Mouse (Mus musculus) frontal cortex, postnatal 14 days (tissue): ENCODE measurements around the gene Adamts20.

ENCODE experiments used
- DNase-seq, 2 experiments: peaks; one replicate each; pipeline ENCODE4 v3.0.0; 2022; ENCODE audit warnings: low spot score in 2 of 2

Adamts20 gene

DNA sequence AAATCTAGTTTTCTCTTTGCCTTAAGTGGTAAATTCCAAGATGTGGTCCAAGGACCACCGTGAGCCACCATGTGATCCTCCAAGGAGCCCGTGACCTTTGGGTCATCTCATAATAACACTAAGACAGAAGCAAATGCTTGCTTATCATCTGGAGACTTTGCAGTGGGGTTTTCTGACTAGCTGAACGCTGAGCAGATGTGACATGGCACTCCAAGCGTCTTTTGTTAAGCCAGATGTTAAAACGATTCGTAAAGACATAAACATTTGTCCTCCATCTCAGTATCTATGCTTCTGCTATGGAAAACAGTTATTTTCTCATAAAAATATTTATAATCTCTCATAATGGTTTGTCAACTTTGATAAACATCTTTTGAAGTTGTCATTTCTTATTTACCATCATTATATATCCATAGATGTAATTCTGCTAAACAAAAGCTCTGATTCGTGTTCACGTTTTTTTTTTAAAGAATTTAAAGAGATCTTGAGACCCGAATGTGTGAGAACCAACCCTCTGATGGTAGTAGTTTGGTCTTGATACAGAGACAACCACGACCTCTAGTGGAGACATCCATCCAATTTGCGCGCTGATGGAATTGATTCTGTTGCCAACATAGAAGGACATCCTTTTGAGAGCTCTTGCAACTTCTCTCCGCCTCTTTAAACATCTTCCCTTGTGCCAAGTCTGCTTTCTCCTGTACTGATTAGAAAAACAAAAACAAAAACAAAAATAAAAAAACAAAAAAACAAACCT is 212.1 kb downstream of the Adamts20 start:
- no peak for DNase-seq

DNA sequence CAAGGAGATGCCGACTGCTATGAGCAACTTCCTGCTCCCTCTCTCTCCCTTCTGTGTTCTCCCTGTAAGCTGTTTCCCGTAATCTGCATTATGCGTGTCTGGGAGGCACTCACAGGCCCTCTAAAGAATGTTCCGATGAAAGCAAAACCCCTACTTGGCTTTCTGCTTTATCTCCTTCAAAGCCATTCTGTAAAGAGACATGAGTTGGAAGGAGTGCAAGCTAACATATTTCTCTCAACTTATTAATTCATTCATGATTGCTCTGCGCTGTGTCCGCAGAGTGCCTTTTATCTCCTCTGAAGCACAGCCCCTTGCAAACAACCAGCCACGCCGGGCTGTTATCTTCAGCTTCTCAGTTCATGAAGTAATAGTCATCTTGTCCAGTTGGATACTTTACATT is 215.5 kb downstream of the Adamts20 start:
- DNase-seq: no peak

DNA sequence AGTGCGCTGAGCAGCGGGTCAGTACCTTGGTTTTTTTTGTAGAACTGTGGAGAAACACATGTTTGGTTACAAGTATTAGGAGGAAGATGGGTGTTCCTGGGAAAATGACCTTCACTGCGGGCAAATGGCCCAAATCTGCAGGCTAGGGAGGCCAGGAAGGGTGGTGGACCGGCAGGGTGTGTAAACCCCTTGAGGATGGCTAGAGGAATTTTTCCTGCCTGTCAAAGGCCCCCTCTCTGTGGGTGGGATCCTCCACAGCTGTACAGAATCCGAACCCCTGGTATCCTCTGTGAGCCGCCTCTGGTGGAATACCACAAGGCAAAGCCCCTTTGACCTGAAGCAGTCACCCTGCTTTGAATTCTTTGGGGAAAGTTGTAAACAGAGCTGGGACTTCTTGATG is 216.8 kb downstream of the Adamts20 start:
- DNase-seq: no peak

DNA sequence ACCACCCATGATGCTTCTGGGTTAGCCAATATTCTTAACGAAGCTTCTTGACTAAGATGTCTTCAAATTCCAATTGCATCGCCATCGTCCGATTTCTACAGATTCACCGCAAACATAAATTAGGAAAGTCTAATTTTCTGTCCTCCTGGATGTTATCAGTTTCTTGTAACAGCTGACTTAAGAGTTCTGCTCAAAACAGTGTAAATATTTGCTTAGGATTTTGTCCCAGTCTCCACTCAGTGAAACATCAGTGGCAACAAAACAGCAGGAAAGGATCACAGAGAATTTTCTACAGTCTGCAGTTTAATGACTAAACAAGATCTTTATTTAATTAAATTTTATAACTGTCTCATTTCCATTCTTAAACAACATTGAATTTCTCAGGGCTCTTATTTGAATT is 218.5 kb downstream of the Adamts20 start:
- no peak for DNase-seq

DNA sequence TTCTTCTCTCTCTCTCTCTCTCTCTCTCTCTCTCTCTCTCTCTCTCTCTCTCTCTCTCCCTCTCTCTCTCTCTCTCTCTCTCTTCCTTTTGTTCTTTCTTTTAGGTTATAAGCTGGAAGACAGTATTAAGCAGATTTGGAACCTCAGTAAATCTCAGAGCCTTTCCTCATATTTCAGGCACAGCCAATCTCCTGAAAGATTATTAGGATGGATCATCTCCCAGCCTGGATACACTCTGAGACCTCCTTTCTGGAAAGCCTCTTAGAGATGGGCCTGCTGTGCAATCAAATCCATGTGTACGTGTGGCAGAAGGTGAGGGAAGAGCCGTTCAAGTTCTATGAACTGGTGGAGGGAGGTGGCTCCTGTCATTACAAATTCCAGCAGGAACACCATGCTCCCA is 220.9 kb downstream of the Adamts20 start:
- no peak for DNase-seq

DNA sequence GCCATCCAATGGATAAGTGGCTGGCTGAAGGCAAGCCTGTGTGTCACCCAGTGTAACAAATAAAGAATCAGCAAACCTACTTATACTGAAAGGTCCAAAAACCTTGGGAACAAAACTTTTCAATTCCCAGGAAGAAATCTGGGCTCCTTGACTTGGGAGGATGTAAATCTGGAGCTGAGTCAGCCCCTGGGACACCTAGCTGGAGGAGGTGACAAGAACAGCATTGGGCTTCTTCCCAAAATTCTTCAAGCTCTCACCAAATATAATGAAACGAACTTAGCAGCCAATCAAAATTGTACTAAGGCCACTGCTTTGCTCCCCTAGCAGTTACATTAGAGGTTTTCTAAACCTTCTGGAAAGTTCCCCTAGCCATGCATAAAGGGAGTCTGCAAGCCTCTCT is 223.1 kb downstream of the Adamts20 start:
- no peak for DNase-seq

DNA sequence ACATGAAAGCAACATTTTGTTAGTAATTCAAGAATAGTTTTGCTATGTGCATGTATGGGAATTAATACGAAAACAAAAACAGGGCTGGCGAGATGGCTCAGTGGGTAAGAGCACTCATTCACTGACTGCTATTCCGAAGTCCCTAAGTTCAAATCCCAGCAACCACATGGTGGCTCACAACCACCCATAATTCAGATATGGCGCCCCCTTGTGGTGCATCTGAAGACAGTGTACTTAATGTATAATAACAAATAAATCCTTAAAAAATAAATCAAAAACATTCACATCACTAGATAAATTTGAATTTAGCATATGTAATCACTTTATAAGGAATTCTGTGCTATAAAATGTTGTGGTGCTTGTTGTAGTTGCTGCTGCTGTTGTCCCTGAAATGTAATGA is 225.6 kb downstream of the Adamts20 start:
- no peak for DNase-seq

DNA sequence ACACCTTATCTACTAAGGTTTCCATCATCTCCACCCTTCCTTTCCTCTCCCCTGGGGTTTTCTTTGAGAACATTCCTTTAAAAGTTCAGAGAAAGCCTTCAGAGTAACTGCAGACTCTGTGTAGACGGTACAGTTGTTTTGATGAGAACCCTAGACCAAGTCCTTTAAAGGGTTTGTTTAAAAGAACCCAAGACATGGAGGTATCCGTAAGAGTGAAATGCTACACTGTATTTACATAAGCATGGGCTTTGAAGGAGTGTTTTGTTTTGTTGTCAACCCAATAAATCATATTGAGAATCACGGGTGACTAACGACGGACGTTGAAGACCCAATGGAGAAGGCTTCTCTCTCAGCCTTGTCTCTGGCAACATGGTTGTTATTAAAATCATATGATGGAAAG is 226.1 kb downstream of the Adamts20 start:
- DNase-seq: no peak

DNA sequence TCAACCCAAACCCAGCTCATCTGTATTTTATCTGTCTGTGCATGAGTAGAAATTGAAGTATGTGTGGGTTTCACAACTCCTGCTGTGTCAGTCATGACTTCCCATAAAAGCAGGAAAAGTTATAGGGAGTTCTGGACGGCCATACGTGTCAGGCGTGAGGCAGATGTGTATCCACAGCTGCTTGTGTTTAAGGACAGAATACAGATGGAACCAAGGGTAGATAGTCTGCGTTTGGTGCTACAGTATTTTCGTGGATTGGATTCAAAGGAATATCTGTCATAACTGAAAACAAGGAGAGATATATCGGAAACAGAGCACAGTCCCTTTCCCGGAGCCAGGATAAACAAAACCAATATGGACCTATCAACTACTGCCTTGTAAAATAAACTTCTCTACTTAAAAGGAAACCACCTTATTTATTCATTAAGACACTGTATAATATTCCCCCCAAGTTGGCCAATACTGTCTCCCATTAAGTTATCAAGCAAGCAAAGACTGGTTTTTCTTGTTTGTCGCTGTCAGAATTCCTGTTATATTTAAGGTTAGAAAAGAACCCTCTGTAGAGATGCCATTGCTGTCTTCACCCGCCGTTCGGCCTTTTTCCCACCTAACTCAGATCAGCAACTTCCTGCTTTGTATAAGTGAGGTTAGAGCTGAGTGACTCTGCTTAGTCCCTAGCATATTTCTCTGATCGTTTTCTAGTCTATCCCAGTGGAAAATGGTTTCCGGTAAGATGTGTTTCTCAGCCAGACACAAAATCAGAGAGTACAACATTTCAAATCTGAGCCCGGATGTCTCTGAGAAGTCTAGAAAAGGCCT is 227.0 kb downstream of the Adamts20 start:
- DNase-seq: no peak

DNA sequence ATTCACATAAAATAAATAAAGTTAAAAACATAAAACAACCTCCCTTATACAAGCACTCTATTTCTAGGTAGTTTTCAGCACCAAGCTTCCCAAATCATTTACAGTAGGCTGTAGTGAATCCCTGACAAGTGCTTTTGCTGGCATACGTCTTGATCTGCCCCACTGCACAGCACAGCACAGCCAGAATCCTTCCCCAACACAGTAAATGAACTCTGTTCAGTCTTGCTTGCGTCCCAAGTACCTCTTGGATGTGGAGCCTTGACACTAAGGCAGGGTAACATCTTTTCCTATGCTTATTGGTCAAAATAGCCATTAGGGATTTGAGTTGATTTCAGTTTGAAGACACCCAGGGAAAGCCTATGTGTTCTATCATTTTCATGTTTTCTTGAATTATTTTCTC is 228.5 kb downstream of the Adamts20 start:
- no peak for DNase-seq

DNA sequence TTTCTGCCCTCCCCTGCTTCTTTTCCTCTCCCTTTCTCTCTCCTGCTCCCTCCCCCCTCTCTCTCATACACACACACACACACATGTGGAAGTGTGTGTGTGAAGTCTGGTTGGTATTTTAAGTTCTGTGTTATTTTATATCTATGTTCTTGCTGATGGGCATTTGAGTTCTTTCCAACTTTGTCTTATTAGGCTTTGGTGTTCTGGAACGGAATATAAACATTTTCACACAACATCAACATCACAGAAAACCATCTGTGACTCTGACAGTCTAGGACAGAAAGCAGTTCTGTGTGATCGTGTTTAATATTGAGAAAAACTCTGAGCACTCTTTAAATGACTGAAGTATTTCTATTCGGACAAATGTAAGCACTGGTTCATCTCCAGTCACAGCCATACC is 229.1 kb downstream of the Adamts20 start:
- no peak for DNase-seq

DNA sequence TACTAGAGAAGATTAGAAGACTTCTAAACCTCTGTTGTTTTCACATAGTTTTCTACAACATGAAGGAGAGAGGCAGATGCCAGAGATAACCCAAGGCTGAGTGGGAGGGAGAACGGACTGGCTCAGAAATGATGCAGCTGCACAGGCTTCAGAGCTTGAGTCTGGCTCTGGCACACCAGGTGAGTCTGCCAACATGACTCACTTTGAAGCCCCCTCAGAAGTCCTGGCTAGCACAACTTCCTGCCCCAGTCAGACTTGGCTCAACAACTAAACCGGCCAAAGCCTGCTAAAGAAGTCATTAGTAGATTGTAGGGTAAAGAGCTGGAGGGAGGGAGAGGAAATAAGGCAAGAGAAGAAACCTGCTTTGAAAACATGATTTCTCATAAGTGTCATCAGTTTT is 230.0 kb downstream of the Adamts20 start:
- DNase-seq: no peak

DNA sequence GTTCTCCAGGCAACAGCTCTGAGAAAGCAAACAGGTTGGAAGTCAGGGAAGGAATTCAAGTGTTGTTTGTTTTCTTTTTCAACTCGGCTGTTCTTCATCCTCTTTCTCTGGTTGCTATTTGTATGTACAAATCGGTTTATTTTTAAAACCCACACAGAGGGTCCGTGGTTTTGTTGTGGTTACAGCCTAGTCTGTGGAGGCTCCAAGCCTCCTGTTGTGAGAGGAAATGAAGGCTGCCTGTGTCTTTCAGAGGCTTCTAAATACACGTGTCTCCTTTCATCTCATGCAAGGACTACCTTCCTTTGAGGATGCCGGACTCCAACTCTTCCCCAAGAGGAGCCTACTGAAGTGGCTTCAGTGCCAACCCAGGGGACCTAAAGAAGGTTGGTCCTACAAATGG is 234.0 kb downstream of the Adamts20 start:
- DNase-seq: no peak

DNA sequence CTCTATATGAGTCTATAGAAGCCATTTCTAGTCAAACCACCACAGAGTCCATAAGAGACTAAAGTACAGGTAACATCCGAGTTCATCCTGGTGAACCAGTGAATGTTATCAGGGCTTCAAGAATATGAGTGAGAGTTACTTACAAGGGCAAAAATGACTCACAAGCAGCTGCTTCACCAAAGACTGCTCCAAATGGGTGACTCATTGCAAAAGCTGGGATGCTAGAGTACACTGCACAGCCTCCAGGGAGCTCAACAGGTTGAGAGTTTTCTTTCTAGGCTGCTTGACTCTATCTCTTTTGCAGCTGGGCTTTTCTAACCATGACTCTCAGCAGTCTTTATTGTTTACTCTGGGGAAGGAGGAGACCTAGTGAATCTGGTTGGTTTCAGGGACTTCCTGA is 237.8 kb downstream of the Adamts20 start:
- no peak for DNase-seq

DNA sequence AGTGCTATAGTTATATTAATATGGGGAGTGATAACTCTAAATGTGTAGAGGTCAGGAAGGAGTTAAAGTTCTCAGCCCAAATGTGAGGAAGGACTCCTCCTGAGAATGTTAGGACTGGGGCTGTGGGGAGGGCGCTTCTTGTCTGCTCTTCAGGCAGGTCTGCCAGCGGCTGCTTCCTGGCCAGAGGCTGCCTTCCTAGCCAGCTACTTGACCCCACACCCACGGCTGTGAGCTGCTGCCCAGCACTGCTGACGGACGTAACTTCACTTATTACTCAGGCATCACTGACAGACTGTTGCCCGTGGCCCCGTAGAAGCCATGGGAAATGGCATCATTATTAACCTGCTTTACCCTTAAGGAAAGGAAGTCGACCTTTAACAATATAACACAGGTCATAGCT is 242.1 kb downstream of the Adamts20 start:
- no peak for DNase-seq

DNA sequence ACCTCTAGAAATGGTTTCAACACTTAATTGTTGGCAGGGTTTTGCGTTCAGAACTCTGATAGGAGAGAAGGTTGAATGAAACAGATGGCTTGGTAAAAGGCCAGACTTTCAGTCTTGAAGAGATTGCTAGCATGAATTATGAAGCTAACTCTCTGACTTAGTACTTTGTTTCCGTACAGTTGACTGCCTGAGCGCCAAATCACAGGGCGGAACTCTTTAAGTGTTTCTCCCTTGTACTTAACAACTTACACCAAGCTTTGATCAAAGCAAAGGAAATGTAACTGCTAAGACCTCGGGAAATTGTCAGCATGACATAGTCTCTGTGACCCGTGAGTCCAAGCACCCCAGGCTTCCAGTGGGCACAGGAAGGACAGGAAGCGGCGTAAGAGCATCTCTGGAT is 244.5 kb downstream of the Adamts20 start:
- DNase-seq: no peak
